Mouse (Mus musculus): ENCODE results near the gene Sirt5. TPM values are rescaled to one million over a fixed set of nuclear protein-coding genes. Genes with fewer than 3 reads are reported as not detected.
A peak's percentile ranks its signal among the peaks of the same experiment; 100 is the strongest.

The Sirt5 gene
- polyA plus RNA-seq, 1 experiment, result 6.7 TPM

GRCm38 (mm10) chr13:43338632-43339031, 26.7 kb upstream of the Sirt5 start:
- H3K27ac ChIP-seq (ENCODE audit: insufficient read depth, low read depth, low read length), result no peak overlapping the region
- TF ChIP-seq CTCF (IDR thresholded peaks at IDR 0.05; ENCODE audit: low read depth, low read length) (no peak), POLR2A (IDR thresholded peaks at IDR 0.05; ENCODE audit: borderline replicate concordance, low read depth, low read length) (no peak)
- H3K4me3 ChIP-seq (ENCODE audit: insufficient read depth, low read length), result no peak overlapping the region
- no peaks in the 10 kb centered on the region for H3K4me1 ChIP-seq (ENCODE audit: control insufficient read depth, insufficient read depth, low read length)

DNA sequence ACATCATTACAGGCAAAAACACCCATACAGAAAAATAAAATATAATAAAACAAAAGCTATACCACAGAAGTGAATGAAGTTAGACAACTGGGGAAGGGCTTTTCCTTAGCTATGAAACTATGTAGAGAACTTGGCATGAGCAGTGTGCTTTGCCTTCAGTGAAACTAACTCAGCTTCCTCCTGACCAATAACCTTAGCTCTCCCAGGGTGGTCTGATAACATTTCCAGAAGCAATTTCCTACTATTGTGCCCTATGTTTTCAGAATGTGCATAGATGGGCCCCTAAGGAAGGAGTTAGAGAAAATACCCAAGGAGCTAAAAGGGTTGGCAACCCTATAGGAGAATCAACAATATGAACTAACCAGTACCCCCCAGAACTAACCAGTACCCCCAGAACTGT, 18.5 kb upstream of the Sirt5 start:
- H3K4me1 ChIP-seq (ENCODE audit: control insufficient read depth, insufficient read depth, low read length), result no peaks in the 10 kb centered on the region
- no peak overlapping the region for H3K4me3 ChIP-seq (ENCODE audit: insufficient read depth, low read length)
- no peak overlapping the region for H3K27ac ChIP-seq (ENCODE audit: insufficient read depth, low read depth, low read length)
- TF ChIP-seq POLR2A (IDR thresholded peaks at IDR 0.05; ENCODE audit: borderline replicate concordance, low read depth, low read length) (no peak), CTCF (IDR thresholded peaks at IDR 0.05; ENCODE audit: low read depth, low read length) (no peak)

- Histone ChIP-seq H3K4me3 (ENCODE audit: insufficient read depth, low read length) (no peak overlapping the region), H3K4me1 (ENCODE audit: control insufficient read depth, insufficient read depth, low read length) (no peaks in the 10 kb centered on the region), H3K27ac (ENCODE audit: insufficient read depth, low read depth, low read length) (no peak overlapping the region)
- TF ChIP-seq CTCF (IDR thresholded peaks at IDR 0.05; ENCODE audit: low read depth, low read length), result no peak
Observed at GRCm38 (mm10) chr13:43349376-43349775, 15.9 kb upstream of the Sirt5 start.

- H3K4me3 ChIP-seq (ENCODE audit: insufficient read depth, low read length), result no peak overlapping the region
- H3K27ac ChIP-seq (ENCODE audit: insufficient read depth, low read depth, low read length), result no peak overlapping the region
- TF ChIP-seq POLR2A (IDR thresholded peaks at IDR 0.05; ENCODE audit: borderline replicate concordance, low read depth, low read length) (no peak), CTCF (IDR thresholded peaks at IDR 0.05; ENCODE audit: low read depth, low read length) (no peak)
- H3K4me1 ChIP-seq (ENCODE audit: control insufficient read depth, insufficient read depth, low read length), result no peaks in the 10 kb centered on the region
Observed at GRCm38 (mm10) chr13:43350489-43351169, 14.7 kb upstream of the Sirt5 start.

- H3K27ac ChIP-seq (ENCODE audit: insufficient read depth, low read depth, low read length), result no peak overlapping the region
- no peaks in the 10 kb centered on the region for H3K4me1 ChIP-seq (ENCODE audit: control insufficient read depth, insufficient read depth, low read length)
- no peak overlapping the region for H3K4me3 ChIP-seq (ENCODE audit: insufficient read depth, low read length)
- TF ChIP-seq CTCF (IDR thresholded peaks at IDR 0.05; ENCODE audit: low read depth, low read length), result no peak
- no peak for TF ChIP-seq POLR2A (IDR thresholded peaks at IDR 0.05; ENCODE audit: borderline replicate concordance, low read depth, low read length)
Observed at GRCm38 (mm10) chr13:43353356-43353755, 11.9 kb upstream of the Sirt5 start.

- Histone ChIP-seq H3K4me3 (ENCODE audit: insufficient read depth, low read length) (no peak overlapping the region), H3K4me1 (ENCODE audit: control insufficient read depth, insufficient read depth, low read length) (no peaks in the 10 kb centered on the region), H3K27ac (ENCODE audit: insufficient read depth, low read depth, low read length) (no peak overlapping the region)
- TF ChIP-seq POLR2A (IDR thresholded peaks at IDR 0.05; ENCODE audit: borderline replicate concordance, low read depth, low read length) (no peak), CTCF (IDR thresholded peaks at IDR 0.05; ENCODE audit: low read depth, low read length) (no peak)
Observed at GRCm38 (mm10) chr13:43354362-43354761, 10.9 kb upstream of the Sirt5 start.

- H3K27ac ChIP-seq (ENCODE audit: insufficient read depth, low read depth, low read length), result no peak overlapping the region
- TF ChIP-seq CTCF (IDR thresholded peaks at IDR 0.05; ENCODE audit: low read depth, low read length) (no peak), POLR2A (IDR thresholded peaks at IDR 0.05; ENCODE audit: borderline replicate concordance, low read depth, low read length) (no peak)
- no peaks in the 10 kb centered on the region for H3K4me1 ChIP-seq (ENCODE audit: control insufficient read depth, insufficient read depth, low read length)
- H3K4me3 ChIP-seq (ENCODE audit: insufficient read depth, low read length), result no peak overlapping the region
Observed at GRCm38 (mm10) chr13:43356346-43357125, 8.8 kb upstream of the Sirt5 start.

- TF ChIP-seq CTCF (IDR thresholded peaks at IDR 0.05; ENCODE audit: low read depth, low read length) (no peak), POLR2A (IDR thresholded peaks at IDR 0.05; ENCODE audit: borderline replicate concordance, low read depth, low read length) (no peak)
- Histone ChIP-seq H3K4me1 (ENCODE audit: control insufficient read depth, insufficient read depth, low read length) (0 out of 2 replicates have a peak, but pooled peaks cover 3% of the 10 kb centered on the region), H3K27ac (ENCODE audit: insufficient read depth, low read depth, low read length) (no peak overlapping the region), H3K4me3 (ENCODE audit: insufficient read depth, low read length) (no peak overlapping the region)
Observed at GRCm38 (mm10) chr13:43360534-43360933, 4.8 kb upstream of the Sirt5 start.

DNA sequence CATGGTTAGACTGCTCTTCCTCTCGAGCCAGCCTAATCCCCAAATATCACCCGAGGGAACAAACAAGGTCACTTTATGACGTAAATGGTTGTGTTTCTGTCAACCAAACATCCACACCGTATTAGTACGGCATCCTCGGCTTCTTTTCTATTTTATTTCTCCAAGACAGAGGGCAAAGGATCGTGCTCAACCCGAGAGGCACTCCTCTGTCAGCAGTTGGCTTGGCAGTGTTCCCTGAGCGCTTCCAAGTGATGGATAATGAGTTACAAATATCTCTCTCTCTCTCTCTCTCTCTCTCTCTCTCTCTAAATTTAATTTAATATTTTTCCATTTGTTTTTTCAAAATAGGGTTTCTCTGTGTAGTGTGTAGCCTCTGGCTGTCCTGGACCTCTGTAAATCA, 2.9 kb upstream of the Sirt5 start:
- no peak overlapping the region for H3K4me3 ChIP-seq (ENCODE audit: insufficient read depth, low read length)
- TF ChIP-seq CTCF (IDR thresholded peaks at IDR 0.05; ENCODE audit: low read depth, low read length) (no peak), POLR2A (IDR thresholded peaks at IDR 0.05; ENCODE audit: borderline replicate concordance, low read depth, low read length) (no peak)
- H3K4me1 ChIP-seq (ENCODE audit: control insufficient read depth, insufficient read depth, low read length), result 0 out of 2 replicates have a peak, but pooled peaks cover 3% of the 10 kb centered on the region
- H3K27ac ChIP-seq (ENCODE audit: insufficient read depth, low read depth, low read length), result no peak overlapping the region

GRCm38 (mm10) chr13:43365825-43366184, 509 bp downstream of the Sirt5 start:
- no peak overlapping the region for H3K27ac ChIP-seq (ENCODE audit: insufficient read depth, low read depth, low read length)
- H3K4me1 ChIP-seq (ENCODE audit: control insufficient read depth, insufficient read depth, low read length), result 0 out of 2 replicates have a peak, but pooled peaks cover 3% of the 10 kb centered on the region
- TF ChIP-seq POLR2A (IDR thresholded peaks at IDR 0.05; ENCODE audit: borderline replicate concordance, low read depth, low read length) (no peak), CTCF (IDR thresholded peaks at IDR 0.05; ENCODE audit: low read depth, low read length) (no peak)
- H3K4me3 ChIP-seq (ENCODE audit: insufficient read depth, low read length), result peak overlapping the region; percentile 80

All from bone marrow macrophage, adult 2 months (primary cell).